Mouse (Mus musculus): Measurements from ENCODE around the gene Coq5. TPM values are rescaled to one million over a fixed set of nuclear protein-coding genes. Genes with fewer than 3 reads are reported as not detected.

Coq5 gene
- total and polyA plus RNA-seq, 3 experiments, result 40.5 to 43.3 TPM; not detected in 1

DNA sequence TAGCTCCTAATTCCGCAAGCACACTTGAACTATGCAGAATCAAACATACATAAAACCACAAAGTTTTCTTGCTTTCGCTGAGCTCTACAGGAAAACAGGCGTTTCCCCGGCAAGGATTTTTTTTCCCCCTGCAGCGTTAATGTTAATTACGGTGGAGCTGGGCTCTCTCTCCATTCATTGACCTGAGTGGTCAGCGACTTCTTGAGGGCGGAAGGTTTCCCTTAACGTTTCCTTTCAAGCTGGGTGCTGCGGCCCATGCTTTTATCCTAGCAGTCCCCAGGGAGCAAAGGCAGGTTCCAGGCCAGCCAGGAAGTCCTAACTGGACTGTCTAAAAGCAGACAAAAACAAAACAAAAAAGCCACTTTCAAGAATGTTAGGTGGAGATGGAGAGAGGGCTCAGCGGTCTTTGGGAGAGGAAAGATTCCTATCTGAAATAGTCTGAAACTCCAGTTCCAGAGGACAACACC, 40.7 kb upstream of the Coq5 start:
- Histone ChIP-seq H3K4me1 (ENCODE audit: control insufficient read depth in 1 of 2, insufficient read depth in 2 of 2, low read length in 2 of 2) (peaks cover 3 to 17% of the 10 kb centered on the region in 2 experiments; a peak in 2 of 4 replicates), H3K4me3 (ENCODE audit: control insufficient read depth in 1 of 2, insufficient read depth in 1 of 2, low read depth in 2 of 2, low read length in 2 of 2) (peak overlapping the region; percentile 84 to 95), H3K9me3 (replicated peaks; ENCODE audit: insufficient read depth, low read length) (no peaks in the 10 kb centered on the region), H3K79me2 (ENCODE audit: control insufficient read depth, insufficient read depth, low read length, poor library complexity) (peaks cover 9% of the 10 kb centered on the region), H3K36me3 (ENCODE audit: control insufficient read depth in 1 of 2, insufficient read depth in 2 of 2, low read length in 2 of 2) (peaks cover 3 to 13% of the 10 kb centered on the region in 2 experiments), H3K27me3 (ENCODE audit: control insufficient read depth in 1 of 2, insufficient read depth in 2 of 2, low read length in 2 of 2) (no peaks in the 10 kb centered on the region), H3K9ac (ENCODE audit: control insufficient read depth, low read depth, low read length, poor library complexity, severe bottlenecking) (peak overlapping the region; percentile 85), H3K27ac (ENCODE audit: control insufficient read depth, low read depth, low read length) (no peak overlapping the region)
- DNase-seq (ENCODE audit: low read depth, low spot score), result no peak
- TF ChIP-seq NELFE (IDR thresholded peaks at IDR 0.05; ENCODE audit: low read depth, low read length) (no peak), ZC3H11A (IDR thresholded peaks at IDR 0.05; ENCODE audit: low read depth, low read length) (no peak), BHLHE40 (IDR thresholded peaks at IDR 0.05; ENCODE audit: borderline replicate concordance, low read depth, low read length) (no peak), POLR2AphosphoS2 (IDR thresholded peaks at IDR 0.05; ENCODE audit: low read length) (no peak), CTCF (IDR thresholded peaks at IDR 0.05 in 2 of 3, conservative IDR thresholded peaks at IDR 0.05 in 1 of 3; ENCODE audit: control insufficient read depth in 1 of 3, insufficient read depth in 1 of 3, low read depth in 2 of 3, low read length in 3 of 3, poor library complexity in 1 of 3, severe bottlenecking in 1 of 3) (no peak), E2F4 (IDR thresholded peaks at IDR 0.05; ENCODE audit: borderline replicate concordance, low read depth, low read length) (no peak), ZNF384 (IDR thresholded peaks at IDR 0.05; ENCODE audit: low read depth, low read length) (no peak), RAD21 (IDR thresholded peaks at IDR 0.05; ENCODE audit: low read depth, low read length) (no peak), MYB (IDR thresholded peaks at IDR 0.05; ENCODE audit: low read depth, low read length) (no peak), TCF12 (IDR thresholded peaks at IDR 0.05; ENCODE audit: low read depth, low read length) (no peak), RCOR1 (IDR thresholded peaks at IDR 0.05; ENCODE audit: low read depth, low read length) (no peak), ETS1 (IDR thresholded peaks at IDR 0.05; ENCODE audit: low read depth, low read length) (no peak), ELF1 (IDR thresholded peaks at IDR 0.05; ENCODE audit: low read depth, low read length) (no peak), ZKSCAN1 (IDR thresholded peaks at IDR 0.05; ENCODE audit: low read depth, low read length) (no peak)

DNA sequence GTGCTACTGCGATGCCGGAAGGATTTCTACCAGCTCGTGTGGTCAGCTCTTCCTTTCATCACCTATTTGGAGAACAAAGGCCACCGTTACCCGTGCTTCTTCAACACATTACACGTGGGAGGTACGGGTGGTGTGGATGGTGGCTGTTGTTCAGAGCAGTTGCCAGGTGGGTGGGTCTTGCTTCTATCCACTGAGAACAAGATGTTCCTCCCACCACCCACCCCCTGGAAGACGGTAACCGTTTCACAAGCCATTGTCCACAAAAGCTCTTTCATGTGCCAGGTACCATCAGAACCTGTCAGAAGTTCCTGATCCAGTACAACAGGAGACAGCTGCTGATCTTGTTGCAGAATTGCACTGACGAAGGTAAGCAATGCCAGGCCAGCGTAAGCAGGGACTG, 39.3 kb upstream of the Coq5 start:
- peaks cover 4 to 13% of the 10 kb centered on the region in 2 experiments for H3K36me3 ChIP-seq (ENCODE audit: control insufficient read depth in 1 of 2, insufficient read depth in 2 of 2, low read length in 2 of 2)
- H3K4me3 ChIP-seq (ENCODE audit: control insufficient read depth in 1 of 2, insufficient read depth in 1 of 2, low read depth in 2 of 2, low read length in 2 of 2), result no peak overlapping the region
- DNase-seq (ENCODE audit: low read depth, low spot score), result no peak
- no peak overlapping the region for H3K27ac ChIP-seq (ENCODE audit: control insufficient read depth, low read depth, low read length)
- no peak overlapping the region for H3K9ac ChIP-seq (ENCODE audit: control insufficient read depth, low read depth, low read length, poor library complexity, severe bottlenecking)
- H3K4me1 ChIP-seq (ENCODE audit: control insufficient read depth in 1 of 2, insufficient read depth in 2 of 2, low read length in 2 of 2), result peaks cover 3 to 12% of the 10 kb centered on the region in 2 experiments; a peak in 2 of 4 replicates
- H3K9me3 ChIP-seq (replicated peaks; ENCODE audit: insufficient read depth, low read length), result no peaks in the 10 kb centered on the region
- TF ChIP-seq ZKSCAN1 (IDR thresholded peaks at IDR 0.05; ENCODE audit: low read depth, low read length), result no peak
- TF ChIP-seq CTCF (IDR thresholded peaks at IDR 0.05 in 2 of 3, conservative IDR thresholded peaks at IDR 0.05 in 1 of 3; ENCODE audit: control insufficient read depth in 1 of 3, insufficient read depth in 1 of 3, low read depth in 2 of 3, low read length in 3 of 3, poor library complexity in 1 of 3, severe bottlenecking in 1 of 3), result no peak
- TF ChIP-seq KAT2A (conservative IDR thresholded peaks at IDR 0.05; ENCODE audit: low read depth, low read length), result no peak
- TF ChIP-seq ZMIZ1 (IDR thresholded peaks at IDR 0.05; ENCODE audit: low read depth, low read length), result no peak
- no peak for TF ChIP-seq ZC3H11A (IDR thresholded peaks at IDR 0.05; ENCODE audit: low read depth, low read length)
- no peak for TF ChIP-seq USF2 (IDR thresholded peaks at IDR 0.05; ENCODE audit: borderline replicate concordance in 1 of 2, insufficient read depth in 1 of 2, low read depth in 1 of 2, low read length in 2 of 2)
- no peak for TF ChIP-seq CHD1 (IDR thresholded peaks at IDR 0.05; ENCODE audit: low read depth, low read length)
- no peak for TF ChIP-seq USF1 (IDR thresholded peaks at IDR 0.05; ENCODE audit: low read depth, low read length)
- TF ChIP-seq NELFE (IDR thresholded peaks at IDR 0.05; ENCODE audit: low read depth, low read length), result no peak
- no peak for TF ChIP-seq MAFK (IDR thresholded peaks at IDR 0.05; ENCODE audit: borderline replicate concordance, low read depth, low read length)
- TF ChIP-seq CHD2 (IDR thresholded peaks at IDR 0.05; ENCODE audit: low read length), result no peak
- TF ChIP-seq POLR2AphosphoS5 (IDR thresholded peaks at IDR 0.05; ENCODE audit: borderline replicate concordance, low read depth, low read length), result no peak
- no peak for TF ChIP-seq RAD21 (IDR thresholded peaks at IDR 0.05; ENCODE audit: low read depth, low read length)
- TF ChIP-seq MAX (IDR thresholded peaks at IDR 0.05; ENCODE audit: low read length), result no peak
- TF ChIP-seq RCOR1 (IDR thresholded peaks at IDR 0.05; ENCODE audit: low read depth, low read length), result no peak
- no peak for TF ChIP-seq HCFC1 (IDR thresholded peaks at IDR 0.05; ENCODE audit: low read depth, low read length)
- no peak for TF ChIP-seq SIN3A (IDR thresholded peaks at IDR 0.05; ENCODE audit: low read length)
- TF ChIP-seq EP300 (IDR thresholded peaks at IDR 0.05; ENCODE audit: low read depth in 1 of 2, low read length in 2 of 2), result no peak
- no peak for TF ChIP-seq GABPA (IDR thresholded peaks at IDR 0.05; ENCODE audit: low read depth, low read length)
- no peak for TF ChIP-seq MAZ (IDR thresholded peaks at IDR 0.05; ENCODE audit: low read depth, low read length)
- H3K79me2 ChIP-seq (ENCODE audit: control insufficient read depth, insufficient read depth, low read length, poor library complexity), result peaks cover 9% of the 10 kb centered on the region
- H3K27me3 ChIP-seq (ENCODE audit: control insufficient read depth in 1 of 2, insufficient read depth in 2 of 2, low read length in 2 of 2), result no peaks in the 10 kb centered on the region

Data from MEL (cell line).